8 mouse cellular contexts compared by ENCODE assay signal in the genomic region with DNA sequence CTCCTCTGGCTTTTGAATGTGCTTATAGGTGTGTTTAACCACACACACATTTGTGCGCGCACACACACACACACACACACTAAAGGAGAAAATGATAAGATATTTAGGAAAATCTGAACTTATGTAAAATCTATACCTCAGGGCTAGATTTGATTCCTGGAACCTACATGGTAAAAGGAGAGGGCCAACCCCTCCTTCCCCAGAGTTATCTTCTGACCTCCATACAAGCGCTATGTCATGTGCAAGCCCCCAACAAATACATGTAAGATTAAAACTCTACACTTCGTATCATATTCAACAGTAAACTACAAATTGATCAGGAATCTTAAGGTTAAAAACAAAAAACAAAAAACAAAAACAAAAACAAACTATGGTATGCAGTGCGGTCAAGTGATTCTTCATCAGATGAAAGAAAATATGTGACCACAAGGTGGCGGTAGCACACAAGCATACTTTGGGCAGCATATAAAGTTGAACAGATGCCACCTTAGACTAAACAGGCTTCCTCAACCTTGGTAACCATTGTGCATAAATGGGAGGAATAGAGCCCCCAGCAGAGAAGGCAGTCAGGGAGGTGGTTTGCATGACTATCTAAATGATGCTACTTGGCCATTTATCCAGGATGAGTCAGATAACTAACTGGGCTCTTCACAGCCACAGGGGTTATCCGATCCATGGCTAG. TPM values are rescaled to one million over a fixed set of nuclear protein-coding genes. Genes with fewer than 3 reads are reported as not detected.
DNase-seq lines count a peak whose midpoint lies in the region; ATAC-seq and TF ChIP-seq lines count a peak whose summit lies in the region.

No protein-coding gene starts in this region.

- peak; percentile 34 to 89 for DNase-seq in adrenal gland, adult (ENCODE audit: inconsistent age in 2 of 2, low spot score in 1 of 2)
- DNase-seq in adrenal gland, adult 8-10 months: no peak
- DNase-seq in brain, adult 2 months (ENCODE audit: low read depth, low spot score): peak; percentile 84
- peak; percentile 32 for DNase-seq in fibroblast of lung, adult 2 months (ENCODE audit: low read depth)
- peak; percentile 12 to 35 for DNase-seq in layer of hippocampus, postnatal 36 days
- peak; percentile 41 to 46 for DNase-seq in spleen, adult 2 months (ENCODE audit: low read depth in 1 of 2, low spot score in 2 of 2)

- peak; percentile 67 for ATAC-seq in hindbrain, embryonic 16.5 days
- ATAC-seq in megakaryocyte progenitor cell, adult 5-6 weeks (replicated peaks; ENCODE audit: poor library complexity): peak; percentile 98

- no peak overlapping the region for H3K27ac ChIP-seq in hindbrain, embryonic 16.5 days (ENCODE audit: low read depth, low read length)
- H3K27ac ChIP-seq in spleen, adult 2 months (ENCODE audit: insufficient read depth, low read length): no peak overlapping the region

- 58% methylated on average over 7 of the region's 7 CpGs for WGBS in hindbrain, embryonic 16.5 days
- WGBS in spleen, adult 2 months: 56% methylated on average over 7 of the region's 7 CpGs

- H3K27me3 ChIP-seq in hindbrain, embryonic 16.5 days (replicated peaks; ENCODE audit: control insufficient read depth, insufficient read depth, low read length): no peaks in the 10 kb centered on the region
- no peaks in the 10 kb centered on the region for H3K27me3 ChIP-seq in spleen, adult 2 months (ENCODE audit: control insufficient read depth, insufficient read depth, low read length)

- no peaks in the 10 kb centered on the region for H3K4me1 ChIP-seq in hindbrain, embryonic 16.5 days (ENCODE audit: control insufficient read depth, insufficient read depth, low read depth, low read length)
- no peaks in the 10 kb centered on the region for H3K4me1 ChIP-seq in spleen, adult 2 months (ENCODE audit: control insufficient read depth, insufficient read depth, insufficient read length)

- no peak overlapping the region for H3K4me3 ChIP-seq in hindbrain, embryonic 16.5 days (ENCODE audit: low read length)
- H3K4me3 ChIP-seq in spleen, adult 2 months (ENCODE audit: extremely low read depth, insufficient read depth, insufficient read length): no peak overlapping the region

- no peak for TF ChIP-seq POLR2A in spleen, adult 2 months (IDR thresholded peaks at IDR 0.05; ENCODE audit: low read depth, low read length)

- peaks cover 29% of the 10 kb centered on the region for H3K36me3 ChIP-seq in hindbrain, embryonic 16.5 days (ENCODE audit: control insufficient read depth, insufficient read depth, low read length)
- peaks cover 19% of the 10 kb centered on the region for H3K36me3 ChIP-seq in spleen, adult 2 months (ENCODE audit: control insufficient read depth, insufficient read depth, low read length)

- no peak overlapping the region for H3K4me2 ChIP-seq in hindbrain, embryonic 16.5 days (ENCODE audit: low read length)

- H3K9ac ChIP-seq in hindbrain, embryonic 16.5 days (ENCODE audit: low read depth, low read length): no peak overlapping the region

- peaks cover 10% of the 10 kb centered on the region; the same call in 1 of the 2 replicates for H3K9me3 ChIP-seq in hindbrain, embryonic 16.5 days (ENCODE audit: control insufficient read depth, low read length)

- TF ChIP-seq CTCF in spleen, adult 2 months (IDR thresholded peaks at IDR 0.05; ENCODE audit: extremely low read depth, insufficient read depth, insufficient read length, insufficient replicate concordance): peak; percentile 35; the same call in 1 of the 2 replicates

RNA-seq across cellular contexts. Expression of a gene that starts 6.9 kb away (rescaled TPM):
- 10 to 100 TPM; 17.2 to 31.3 (median 25.7) TPM for total RNA-seq in adrenal gland, adult 8-10 months (2022)
- polyA plus RNA-seq in hindbrain, embryonic 16.5 days (2015; fragmentation: Nextera tagmentation; extraction: Ambion mirVana): 12.3 and 13.8 TPM in 2 replicates
- total RNA-seq in layer of hippocampus, postnatal 36 days (2021): 10 to 100 TPM; 24.2 to 28.6 TPM
- total RNA-seq in megakaryocyte progenitor cell, adult 5-6 weeks (2015): 24.9 and 26.3 TPM in 2 replicates
- 16.2 and 61.3 TPM in 2 replicates for total RNA-seq in megakaryocyte progenitor cell, adult 5-6 weeks (2017)
- 1.4 TPM in 2 replicates for polyA plus RNA-seq in spleen, adult 2 months (2012; rRNA removed)

RNA-seq across cellular contexts. Expression of a gene that starts 25.6 kb away (rescaled TPM):
- 10 to 100 TPM; 29.4 to 33.4 (median 32.1) TPM for total RNA-seq in adrenal gland, adult 8-10 months (2022)
- polyA plus RNA-seq in hindbrain, embryonic 16.5 days (2015; fragmentation: Nextera tagmentation; extraction: Ambion mirVana): 31.6 and 33.9 TPM in 2 replicates
- total RNA-seq in layer of hippocampus, postnatal 36 days (2021): 10 to 100 TPM; 25.2 to 32.8 TPM
- total RNA-seq in megakaryocyte progenitor cell, adult 5-6 weeks (2015): 20.2 and 22.4 TPM in 2 replicates
- 22.5 and 28.4 TPM in 2 replicates for total RNA-seq in megakaryocyte progenitor cell, adult 5-6 weeks (2017)
- polyA plus RNA-seq in spleen, adult 2 months (2012; rRNA removed): 3.2 and 3.7 TPM in 2 replicates

RNA-seq across cellular contexts. Expression of a gene that starts 54.3 kb away (rescaled TPM):
- total RNA-seq in adrenal gland, adult 8-10 months (2022): 10 to 100 TPM; 35.1 to 60.2 (median 47.2) TPM
- polyA plus RNA-seq in hindbrain, embryonic 16.5 days (2015; fragmentation: Nextera tagmentation; extraction: Ambion mirVana): 84.6 and 91.4 TPM in 2 replicates
- total RNA-seq in layer of hippocampus, postnatal 36 days (2021): 10 to 100 TPM; 44.3 to 45.1 TPM
- 40.6 and 48.8 TPM in 2 replicates for total RNA-seq in megakaryocyte progenitor cell, adult 5-6 weeks (2015)
- total RNA-seq in megakaryocyte progenitor cell, adult 5-6 weeks (2017): 34.6 and 43.3 TPM in 2 replicates
- polyA plus RNA-seq in spleen, adult 2 months (2012; rRNA removed): 1.9 and 2.1 TPM in 2 replicates
